Mouse (Mus musculus) intestine, embryonic 14.5 days (tissue): ENCODE measurements around the gene S100a16. TPM values are rescaled to one million over a fixed set of nuclear protein-coding genes. Genes with fewer than 3 reads are reported as not detected.

Experiments used
- ATAC-seq: fragments of 200-750 bp; cut with Nextera tagmentation; replicated peaks from 2 replicates; pipeline ENCODE4 v1.8.0; 2017; ENCODE audit warnings: low read depth, moderate number of reproducible peaks, moderate TSS enrichment, moderate library complexity; ENCODE audit not compliant: low FRiP score, low TSS enrichment
- DNase-seq: peaks from one replicate; pipeline ENCODE4 v3.0.0-alpha.2; 2018; ENCODE audit warnings: low spot score
- H3K27ac ChIP-seq: fragments of 300-500 bp; sonication (generic); 2 replicates; pipeline ENCODE4 v1.5.1; 2014; ENCODE audit warnings: low read depth, mild to moderate bottlenecking, control low read depth
- H3K27me3 ChIP-seq: fragments of 300-500 bp; sonication (generic); replicated peaks from 2 replicates; pipeline ENCODE4 v1.6.1; 2014; ENCODE audit warnings: low read length, control low read depth; ENCODE audit not compliant: control insufficient read depth, insufficient read depth
- H3K36me3 ChIP-seq: fragments of 300-500 bp; sonication (generic); 2 replicates; pipeline ENCODE4 v1.6.1; 2014; ENCODE audit warnings: low read length, control low read depth; ENCODE audit not compliant: control insufficient read depth, insufficient read depth
- H3K4me1 ChIP-seq: fragments of 300-500 bp; sonication (generic); replicated peaks from 2 replicates; pipeline ENCODE4 v1.6.1; 2014; ENCODE audit warnings: low read length, control low read depth, mixed read lengths; ENCODE audit not compliant: control insufficient read depth, insufficient read depth
- H3K4me2 ChIP-seq: fragments of 300-500 bp; sonication (generic); 2 replicates; pipeline ENCODE4 v1.6.1; 2014; ENCODE audit warnings: low read length
- H3K4me3 ChIP-seq: fragments of 300-500 bp; sonication (generic); 2 replicates; pipeline ENCODE4 v1.5.1; 2014; ENCODE audit warnings: low read depth, low read length, control low read depth, mixed read lengths
- H3K9ac ChIP-seq: fragments of 300-500 bp; sonication (generic); 2 replicates; pipeline ENCODE4 v1.6.1; 2014; ENCODE audit warnings: mild to moderate bottlenecking, low read length
- H3K9me3 ChIP-seq: fragments of 300-500 bp; sonication (generic); 2 replicates; pipeline ENCODE4 v1.6.1; 2016; ENCODE audit warnings: low read length, control low read depth; ENCODE audit not compliant: control insufficient read depth
- WGBS: fragments of 180-500 bp; shearing (Covaris S2); extraction: QIAGEN DNeasy Blood & Tissue Kit; methylation state at CpG from one replicate; pipeline ENCODE4 v1.1.7; 2014; 5-methylcytosine and 5-hydroxymethylcytosine counted together
- polyA plus RNA-seq: library from polyadenylated mRNA; unstranded; fragments of >200 nt; fragmentation: Nextera tagmentation; extraction: Ambion mirVana; gene quantifications from 2 replicates; pipeline ENCODE4 v1.2.1, GENCODE M21; 2014

S100a16 gene
- polyA plus RNA-seq, 1 experiment from 2014 or later: 121 TPM

DNA sequence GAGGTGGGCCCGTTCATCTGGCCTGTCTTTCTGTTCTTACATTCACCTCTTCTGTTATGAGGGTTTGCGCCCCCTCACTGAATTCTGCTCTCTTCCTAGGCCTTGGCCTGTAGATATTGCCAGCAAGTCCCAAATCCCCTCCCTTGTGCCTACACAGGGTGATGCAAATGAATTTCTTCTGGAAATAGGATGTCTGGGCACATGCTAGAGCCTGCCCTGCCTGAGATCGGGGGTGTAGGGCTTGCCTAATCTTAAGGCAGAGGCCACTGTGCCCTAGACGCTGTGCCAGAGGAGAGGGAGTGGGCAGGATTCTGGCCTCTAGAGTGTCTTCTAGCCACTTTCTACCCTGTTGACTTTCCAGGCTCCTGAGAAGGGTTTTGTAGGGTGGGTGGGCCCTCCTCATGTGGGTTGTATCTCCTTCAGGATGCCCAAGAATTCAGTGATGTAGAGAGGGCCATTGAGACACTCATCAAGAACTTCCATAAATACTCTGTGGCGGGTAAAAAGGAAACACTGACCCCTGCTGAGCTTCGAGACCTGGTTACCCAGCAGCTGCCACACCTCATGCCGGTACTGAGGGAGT, 9.7 kb upstream of the S100a16 start:
- DNase-seq: no peak
- ATAC-seq: no peak
- no peaks in the 10 kb centered on the region for H3K27me3 ChIP-seq
- H3K9me3 ChIP-seq: no peaks in the 10 kb centered on the region
- 80% methylated on average over 7 of the region's 7 CpGs for WGBS
- H3K36me3 ChIP-seq: no peaks in the 10 kb centered on the region
- no peak overlapping the region for H3K4me3 ChIP-seq
- H3K4me2 ChIP-seq: no peak overlapping the region
- H3K4me1 ChIP-seq: no peaks in the 10 kb centered on the region
- H3K27ac ChIP-seq: no peak overlapping the region
- H3K9ac ChIP-seq: no peak overlapping the region

DNA sequence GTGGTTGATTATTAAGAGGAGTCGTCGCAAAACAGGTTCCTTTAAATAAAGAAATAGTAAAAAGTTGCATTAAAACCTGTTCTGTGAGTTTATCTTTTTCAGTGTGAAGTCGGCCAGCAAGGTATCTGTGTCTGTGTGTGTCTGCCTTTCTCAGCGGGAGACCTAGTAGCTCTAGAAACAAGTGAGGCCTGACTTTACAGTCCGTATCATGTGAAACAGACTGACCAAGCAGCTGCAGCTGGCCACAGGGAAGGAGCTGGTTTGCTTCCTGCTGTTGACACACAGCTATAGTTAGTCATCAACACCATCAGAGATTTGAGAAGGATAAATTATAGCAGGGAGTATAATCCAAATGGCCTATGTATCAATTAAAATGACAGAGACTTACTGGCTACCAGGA, 5.3 kb upstream of the S100a16 start:
- Histone ChIP-seq H3K9me3 (no peaks in the 10 kb centered on the region), H3K9ac (no peak overlapping the region), H3K27ac (no peak overlapping the region), H3K4me2 (no peak overlapping the region), H3K36me3 (no peaks in the 10 kb centered on the region), H3K4me1 (no peaks in the 10 kb centered on the region), H3K27me3 (no peaks in the 10 kb centered on the region), H3K4me3 (no peak overlapping the region)
- 67% methylated on average over 5 of the region's 5 CpGs for WGBS
- ATAC-seq: no peak
- DNase-seq: no peak

DNA sequence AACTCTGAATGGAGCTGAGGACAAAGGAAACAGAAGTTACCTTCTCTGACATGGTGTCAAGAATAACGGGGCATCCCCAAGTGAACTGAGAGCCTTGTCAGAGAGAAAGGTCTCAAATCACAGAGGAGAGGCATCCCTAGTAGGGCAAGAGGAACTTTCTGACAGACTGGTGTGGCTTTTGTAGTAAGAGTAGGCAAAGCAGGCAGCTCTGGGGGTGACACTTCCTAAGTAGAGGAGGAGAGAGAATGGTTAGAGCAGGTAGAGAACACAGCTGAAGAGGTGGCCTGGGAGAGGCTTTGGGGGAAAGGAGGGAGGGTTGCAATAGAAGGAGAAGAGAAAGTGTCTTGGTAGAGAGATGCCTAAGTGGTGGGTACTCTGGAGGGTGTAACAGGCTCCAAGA, 1.6 kb upstream of the S100a16 start:
- Histone ChIP-seq H3K4me1 (peaks cover 8% of the 10 kb centered on the region), H3K27ac (no peak overlapping the region), H3K36me3 (no peaks in the 10 kb centered on the region), H3K4me2 (no peak overlapping the region), H3K9me3 (no peaks in the 10 kb centered on the region), H3K27me3 (no peaks in the 10 kb centered on the region), H3K4me3 (no peak overlapping the region), H3K9ac (no peak overlapping the region)
- WGBS: 83% methylated on average over 1 of the region's 1 CpGs
- ATAC-seq (no peak), DNase-seq (no peak)

DNA sequence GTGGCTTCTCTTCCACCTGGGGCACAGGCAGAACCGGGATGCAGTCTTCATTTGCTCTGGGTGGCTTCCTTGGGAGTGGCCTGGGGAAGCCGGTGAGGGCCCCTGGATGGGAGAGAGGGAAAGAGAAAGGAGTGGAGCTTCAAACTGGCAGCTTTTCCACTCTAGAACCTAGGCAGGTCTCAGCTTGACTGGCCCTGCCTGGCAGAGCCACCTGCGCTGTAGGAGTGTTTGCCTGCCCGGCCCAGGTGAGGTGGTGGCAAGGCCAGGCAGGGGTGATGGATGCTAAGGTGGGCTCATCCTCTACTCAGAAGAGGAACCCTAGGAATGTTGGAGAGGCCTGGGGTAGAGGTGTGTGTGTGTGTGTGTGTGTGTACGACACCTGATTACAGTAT, 847 bp downstream of the S100a16 start:
- H3K4me2 ChIP-seq: peak overlapping the region; percentile 39
- peak overlapping the region; percentile 20; the same call in 1 of the 2 replicates for H3K4me3 ChIP-seq
- WGBS: 72% methylated on average over 5 of the region's 5 CpGs
- H3K9ac ChIP-seq: no peak overlapping the region; the same call in none of the 2 replicates
- no peaks in the 10 kb centered on the region for H3K36me3 ChIP-seq
- no peaks in the 10 kb centered on the region for H3K27me3 ChIP-seq
- H3K27ac ChIP-seq: peak overlapping the region; percentile 25; the same call in 1 of the 2 replicates
- no peak for DNase-seq
- H3K4me1 ChIP-seq: peaks cover 8% of the 10 kb centered on the region
- H3K9me3 ChIP-seq: no peaks in the 10 kb centered on the region
- ATAC-seq: 0 out of 2 replicates have a peak, but pooled peaks have one; percentile 21

DNA sequence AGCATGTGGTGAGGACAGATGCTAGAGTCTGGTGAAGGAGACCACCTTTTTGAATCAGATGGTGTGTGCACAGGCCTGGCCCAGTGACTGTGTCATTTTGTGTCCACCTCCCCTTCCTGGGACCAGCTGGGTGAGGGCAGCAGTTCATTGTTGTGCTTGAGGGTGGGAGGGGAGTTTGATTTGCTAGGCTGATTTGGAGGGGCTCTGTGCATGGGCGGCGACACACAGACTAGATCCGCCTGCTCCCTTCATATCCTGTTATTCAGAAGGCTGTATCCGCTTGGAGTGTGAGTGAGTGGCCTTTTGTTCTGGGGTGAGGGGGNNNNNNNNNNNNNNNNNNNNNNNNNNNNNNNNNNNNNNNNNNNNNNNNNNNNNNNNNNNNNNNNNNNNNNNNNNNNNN, 3.9 kb downstream of the S100a16 start:
- Histone ChIP-seq H3K4me1 (peaks cover 8% of the 10 kb centered on the region), H3K27me3 (no peaks in the 10 kb centered on the region), H3K27ac (no peak overlapping the region), H3K36me3 (no peaks in the 10 kb centered on the region), H3K9ac (peak overlapping the region; percentile 18; the same call in 1 of the 2 replicates), H3K4me3 (no peak overlapping the region), H3K4me2 (0 out of 2 replicates have a peak overlapping the region, but pooled peaks have one; percentile 5), H3K9me3 (no peaks in the 10 kb centered on the region)
- 67% methylated on average over 4 of the region's 4 CpGs for WGBS
- DNase-seq: no peak
- ATAC-seq: 0 out of 2 replicates have a peak, but pooled peaks have one; percentile 12

DNA sequence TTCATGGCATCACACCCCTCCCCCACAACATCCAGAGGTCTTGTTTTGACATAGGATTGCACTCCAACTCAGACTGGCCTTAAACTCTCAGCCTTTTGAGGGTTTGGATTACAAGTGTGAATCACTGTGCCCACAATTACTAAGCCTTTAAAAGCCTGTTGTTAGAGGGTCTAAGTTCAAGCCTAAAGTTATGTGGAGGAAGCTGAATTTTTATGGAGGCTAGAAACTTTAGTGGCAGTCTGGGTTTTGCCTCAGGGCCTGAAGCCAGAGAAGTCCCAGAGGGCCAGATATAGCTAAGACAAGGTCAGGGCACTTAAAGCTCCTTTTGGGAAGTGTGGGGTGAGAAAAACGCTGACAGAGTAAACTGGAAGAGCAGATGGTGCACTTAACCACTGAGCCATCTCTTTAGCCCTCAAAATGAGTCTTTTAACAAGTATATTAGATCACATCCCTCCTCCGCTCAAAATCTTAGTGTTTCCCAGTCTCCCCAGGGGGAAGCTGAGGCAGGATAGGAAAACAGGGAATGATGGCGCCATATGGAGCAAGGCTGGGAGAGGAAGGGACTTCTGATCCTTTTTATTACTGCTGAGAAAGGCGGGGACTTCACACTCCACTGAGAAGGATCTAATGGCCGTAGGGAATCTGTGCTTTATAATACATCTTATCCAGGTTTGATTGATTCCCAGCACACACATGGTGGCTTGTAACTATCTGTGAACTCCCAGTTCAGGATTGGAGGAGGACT, 12.8 kb downstream of the S100a16 start:
- ATAC-seq: no peak
- H3K9ac ChIP-seq: no peak overlapping the region
- no peak overlapping the region for H3K4me3 ChIP-seq
- H3K36me3 ChIP-seq: no peaks in the 10 kb centered on the region
- no peak overlapping the region for H3K4me2 ChIP-seq
- no peaks in the 10 kb centered on the region for H3K4me1 ChIP-seq
- WGBS: 47% methylated on average over 5 of the region's 5 CpGs
- no peaks in the 10 kb centered on the region for H3K9me3 ChIP-seq
- H3K27ac ChIP-seq: no peak overlapping the region
- H3K27me3 ChIP-seq: no peaks in the 10 kb centered on the region
- DNase-seq: no peak

DNA sequence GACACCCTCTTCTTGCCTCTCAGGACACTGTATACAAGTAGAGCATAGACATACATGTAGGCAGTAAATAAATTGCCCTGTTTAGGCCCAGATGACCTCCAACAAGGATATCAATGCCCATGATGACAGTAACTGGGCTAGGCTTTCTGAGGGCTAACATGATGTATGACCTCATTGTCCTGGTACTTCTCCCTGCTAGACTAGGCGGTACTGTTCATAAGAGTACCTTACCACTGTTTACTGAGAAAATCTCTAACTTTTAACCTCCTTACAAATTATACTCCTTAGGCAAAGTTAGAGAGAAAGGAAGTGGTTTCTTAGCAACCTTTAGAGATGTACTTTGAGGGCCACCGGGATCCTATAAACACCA, 13.4 kb downstream of the S100a16 start:
- DNase-seq (no peak), ATAC-seq (no peak)
- Histone ChIP-seq H3K9me3 (no peaks in the 10 kb centered on the region), H3K9ac (no peak overlapping the region), H3K4me3 (no peak overlapping the region), H3K4me2 (no peak overlapping the region), H3K27ac (no peak overlapping the region), H3K4me1 (no peaks in the 10 kb centered on the region), H3K36me3 (no peaks in the 10 kb centered on the region), H3K27me3 (no peaks in the 10 kb centered on the region)
- WGBS: 83% methylated on average over 2 of the region's 2 CpGs

DNA sequence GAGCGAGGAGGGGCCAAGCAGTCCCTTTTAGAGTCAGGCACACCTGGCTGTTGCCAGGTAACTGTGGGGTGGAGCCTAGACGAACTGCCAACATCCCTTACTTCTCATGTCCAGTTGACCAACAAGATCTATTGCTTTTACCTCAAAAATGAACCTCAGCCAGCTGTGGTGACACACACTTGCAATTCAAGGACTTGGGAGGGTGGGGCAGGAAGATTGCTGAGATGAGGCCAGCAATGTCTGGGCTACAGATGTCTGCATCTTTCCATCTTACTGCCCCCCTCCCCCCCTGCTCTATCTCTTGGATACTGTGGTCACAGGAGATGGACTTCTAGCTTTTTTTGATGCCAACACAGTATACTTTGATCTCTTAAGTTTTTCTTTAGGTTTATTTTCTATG, 15.2 kb downstream of the S100a16 start:
- no peak overlapping the region for H3K4me3 ChIP-seq
- H3K9ac ChIP-seq: no peak overlapping the region
- 85% methylated on average over 2 of the region's 2 CpGs for WGBS
- no peaks in the 10 kb centered on the region for H3K36me3 ChIP-seq
- no peak for DNase-seq
- no peak overlapping the region for H3K4me2 ChIP-seq
- no peaks in the 10 kb centered on the region for H3K9me3 ChIP-seq
- no peak for ATAC-seq
- no peak overlapping the region for H3K27ac ChIP-seq
- no peaks in the 10 kb centered on the region for H3K27me3 ChIP-seq
- no peaks in the 10 kb centered on the region for H3K4me1 ChIP-seq

DNA sequence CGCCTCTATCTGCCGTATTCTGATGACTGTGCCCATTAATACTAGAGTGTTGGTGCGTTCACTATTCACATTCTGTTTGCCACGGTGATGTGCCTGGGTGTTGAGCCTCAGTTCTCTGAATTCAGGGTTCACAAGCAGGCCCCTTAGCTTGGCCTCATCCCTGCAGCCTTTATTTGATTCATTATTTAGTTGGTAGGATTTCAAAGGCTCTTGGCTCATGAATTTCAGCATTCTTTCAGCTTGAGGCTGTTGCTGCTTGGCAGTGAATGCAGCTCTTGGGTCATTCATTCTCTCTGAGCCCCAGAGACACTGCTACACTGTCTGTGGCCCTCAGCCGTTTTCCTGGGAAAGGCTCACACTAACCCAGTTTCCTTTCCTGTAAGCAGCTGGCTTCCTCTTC, 18.9 kb downstream of the S100a16 start:
- Histone ChIP-seq H3K36me3 (no peaks in the 10 kb centered on the region), H3K4me3 (no peak overlapping the region), H3K4me2 (no peak overlapping the region), H3K9me3 (no peaks in the 10 kb centered on the region), H3K27ac (no peak overlapping the region), H3K27me3 (no peaks in the 10 kb centered on the region), H3K4me1 (no peaks in the 10 kb centered on the region), H3K9ac (no peak overlapping the region)
- no peak for ATAC-seq
- 74% methylated on average over 5 of the region's 5 CpGs for WGBS
- DNase-seq: no peak
